Mouse (Mus musculus): ENCODE data around the gene Olfr1392. TPM values are rescaled to one million over a fixed set of nuclear protein-coding genes. Genes with fewer than 3 reads are reported as not detected.
A peak's percentile ranks its signal among the peaks of the same experiment; 100 is the strongest.

Olfr1392 gene
- polyA plus RNA-seq, 1 experiment = 0.17 TPM

DNA sequence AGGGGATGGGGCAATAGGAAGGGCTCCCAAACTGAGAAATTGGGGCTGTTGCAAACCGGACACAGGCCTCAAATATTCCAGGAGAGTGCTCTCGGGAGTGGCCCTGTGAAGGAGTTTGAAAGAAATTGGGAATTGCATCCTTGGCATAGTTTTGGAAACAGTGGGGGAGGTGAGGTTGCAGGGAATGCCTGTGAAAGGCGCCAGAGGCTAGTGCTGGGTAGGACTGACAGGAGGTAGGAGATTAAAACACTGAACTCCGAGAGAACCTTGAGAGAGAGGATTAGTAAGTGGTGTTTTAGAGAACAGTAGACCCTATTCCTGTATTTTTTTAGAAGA is 40.5 kb upstream of the Olfr1392 start:
- TF ChIP-seq CTCF (IDR thresholded peaks at IDR 0.05; ENCODE audit: extremely low read depth, insufficient read depth, low read length) = no peak
- no peak for TF ChIP-seq POLR2A (IDR thresholded peaks at IDR 0.05; ENCODE audit: extremely low read depth, insufficient read depth, low read length)
- H3K27ac ChIP-seq (ENCODE audit: insufficient read depth, low read length) = peak overlapping the region; percentile 82; the same call in 1 of the 2 replicates
- peaks cover 15% of the 10 kb centered on the region for H3K4me1 ChIP-seq (ENCODE audit: control insufficient read depth, insufficient read depth, low read length)
- H3K4me3 ChIP-seq (ENCODE audit: insufficient read depth, low read length) = peak overlapping the region; percentile 78

DNA sequence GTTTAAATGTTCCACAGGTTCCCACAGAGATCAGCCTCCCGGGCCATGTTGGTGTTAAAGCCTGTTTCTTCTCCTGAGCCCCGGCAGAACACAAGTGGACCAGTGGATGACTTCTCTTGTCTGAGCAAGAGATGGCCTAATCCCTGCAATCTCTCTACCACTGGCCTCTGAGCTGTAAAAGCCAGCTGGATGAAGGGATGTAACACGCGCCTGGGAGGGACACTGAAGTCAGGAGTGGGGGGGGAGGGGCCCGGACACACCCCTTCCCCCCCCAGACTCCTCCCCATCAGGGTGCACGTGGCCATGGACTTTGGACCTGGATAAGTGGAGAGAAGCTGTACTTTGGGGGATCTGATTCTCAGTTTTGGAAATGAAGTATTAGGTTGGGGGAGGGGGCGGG is 39.9 kb upstream of the Olfr1392 start:
- TF ChIP-seq CTCF (IDR thresholded peaks at IDR 0.05; ENCODE audit: extremely low read depth, insufficient read depth, low read length) (no peak), POLR2A (IDR thresholded peaks at IDR 0.05; ENCODE audit: extremely low read depth, insufficient read depth, low read length) (no peak)
- no peak overlapping the region; the same call in 1 of the 2 replicates for H3K4me3 ChIP-seq (ENCODE audit: insufficient read depth, low read length)
- no peak overlapping the region for H3K27ac ChIP-seq (ENCODE audit: insufficient read depth, low read length)
- H3K4me1 ChIP-seq (ENCODE audit: control insufficient read depth, insufficient read depth, low read length) = peaks cover 15% of the 10 kb centered on the region

DNA sequence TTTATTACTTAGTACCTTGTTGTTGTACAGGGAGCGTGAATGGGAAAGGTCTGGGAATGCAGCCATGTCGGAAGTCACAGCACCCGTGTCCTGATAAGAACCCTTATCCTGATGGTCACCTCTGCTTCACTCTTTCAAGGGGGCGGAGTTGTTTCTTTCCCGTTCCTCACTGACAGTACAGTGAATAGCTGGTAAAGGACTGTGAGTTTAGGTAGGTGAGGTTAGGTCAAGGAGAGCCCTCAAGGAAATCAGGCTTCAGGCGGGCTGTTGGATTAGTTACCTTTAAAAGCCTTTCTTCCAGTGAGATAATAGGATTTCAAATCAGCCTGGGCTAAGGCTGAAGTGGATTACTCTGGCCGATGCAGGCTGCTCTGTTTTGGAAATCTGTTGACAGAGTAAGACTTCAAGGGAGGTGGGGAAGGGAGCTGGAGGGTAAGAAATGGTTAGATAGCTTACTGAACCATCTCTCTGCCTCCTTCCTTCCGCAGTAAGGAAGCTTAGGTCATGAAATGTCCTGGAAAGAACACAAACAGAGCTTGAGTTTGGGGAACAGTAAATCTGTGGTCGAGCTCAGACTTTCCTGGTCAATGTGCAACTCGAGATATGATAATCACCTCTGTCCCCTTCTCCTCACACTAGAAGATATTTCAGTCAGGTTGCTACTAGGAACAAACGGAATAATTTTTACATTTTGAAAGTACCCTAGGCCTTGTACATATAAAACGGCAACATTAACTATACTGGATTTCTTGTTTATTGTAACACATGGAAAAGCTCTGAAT is 39.3 kb upstream of the Olfr1392 start:
- no peak for TF ChIP-seq CTCF (IDR thresholded peaks at IDR 0.05; ENCODE audit: extremely low read depth, insufficient read depth, low read length)
- no peak for TF ChIP-seq POLR2A (IDR thresholded peaks at IDR 0.05; ENCODE audit: extremely low read depth, insufficient read depth, low read length)
- Histone ChIP-seq H3K4me1 (ENCODE audit: control insufficient read depth, insufficient read depth, low read length) (peaks cover 15% of the 10 kb centered on the region), H3K4me3 (ENCODE audit: insufficient read depth, low read length) (no peak overlapping the region; the same call in 1 of the 2 replicates), H3K27ac (ENCODE audit: insufficient read depth, low read length) (peak overlapping the region; percentile 26; the same call in 1 of the 2 replicates)

DNA sequence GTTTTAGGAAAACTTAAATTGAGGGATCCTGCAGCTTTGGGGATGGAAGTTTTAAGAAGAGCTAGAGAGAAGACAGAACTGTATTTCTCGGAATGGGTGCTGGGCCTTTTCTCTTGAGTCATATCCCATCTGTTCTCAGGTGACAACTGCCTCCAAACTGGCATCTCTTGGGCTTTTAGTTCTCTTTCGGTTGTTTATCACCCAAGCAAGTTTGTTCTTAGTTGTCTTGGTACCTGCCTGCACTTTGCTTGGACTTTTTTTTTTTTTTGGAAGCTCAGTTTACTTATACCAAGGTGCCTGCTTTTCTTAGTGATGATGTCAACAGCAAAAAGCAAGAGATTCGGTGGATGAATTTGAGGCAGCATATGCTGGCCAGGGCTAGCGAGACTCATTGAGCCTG is 38.6 kb upstream of the Olfr1392 start:
- TF ChIP-seq POLR2A (IDR thresholded peaks at IDR 0.05; ENCODE audit: extremely low read depth, insufficient read depth, low read length) (no peak), CTCF (IDR thresholded peaks at IDR 0.05; ENCODE audit: extremely low read depth, insufficient read depth, low read length) (no peak)
- peaks cover 16% of the 10 kb centered on the region for H3K4me1 ChIP-seq (ENCODE audit: control insufficient read depth, insufficient read depth, low read length)

DNA sequence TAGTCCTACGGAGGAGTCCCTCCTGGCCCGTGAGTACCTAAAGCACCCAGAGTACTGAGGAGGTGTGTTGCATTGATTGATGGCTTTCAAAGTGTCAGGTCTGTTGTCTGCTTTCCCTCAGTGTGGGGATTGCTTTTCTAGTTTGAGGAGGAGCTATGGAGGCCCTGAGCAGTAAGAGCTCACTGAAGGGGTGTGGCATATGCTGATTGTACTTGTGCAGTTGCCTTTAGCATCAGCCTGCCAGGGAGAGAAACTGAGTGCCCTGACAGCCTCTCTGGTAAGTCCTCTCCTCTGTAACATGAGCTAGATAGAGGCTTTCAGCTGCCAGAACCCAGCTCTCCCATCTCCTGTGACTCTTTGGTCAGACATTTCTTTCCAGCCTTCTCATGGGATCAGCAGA is 37.8 kb upstream of the Olfr1392 start:
- H3K27ac ChIP-seq (ENCODE audit: insufficient read depth, low read length) = no peak overlapping the region
- no peak for TF ChIP-seq POLR2A (IDR thresholded peaks at IDR 0.05; ENCODE audit: extremely low read depth, insufficient read depth, low read length)
- TF ChIP-seq CTCF (IDR thresholded peaks at IDR 0.05; ENCODE audit: extremely low read depth, insufficient read depth, low read length) = no peak
- H3K4me1 ChIP-seq (ENCODE audit: control insufficient read depth, insufficient read depth, low read length) = peaks cover 17% of the 10 kb centered on the region
- no peak overlapping the region for H3K4me3 ChIP-seq (ENCODE audit: insufficient read depth, low read length)

More for the DNA sequence above, 38.6 kb upstream of the Olfr1392 start:
- no peak overlapping the region for H3K27ac ChIP-seq (ENCODE audit: insufficient read depth, low read length)
- H3K4me3 ChIP-seq (ENCODE audit: insufficient read depth, low read length) = no peak overlapping the region

DNA sequence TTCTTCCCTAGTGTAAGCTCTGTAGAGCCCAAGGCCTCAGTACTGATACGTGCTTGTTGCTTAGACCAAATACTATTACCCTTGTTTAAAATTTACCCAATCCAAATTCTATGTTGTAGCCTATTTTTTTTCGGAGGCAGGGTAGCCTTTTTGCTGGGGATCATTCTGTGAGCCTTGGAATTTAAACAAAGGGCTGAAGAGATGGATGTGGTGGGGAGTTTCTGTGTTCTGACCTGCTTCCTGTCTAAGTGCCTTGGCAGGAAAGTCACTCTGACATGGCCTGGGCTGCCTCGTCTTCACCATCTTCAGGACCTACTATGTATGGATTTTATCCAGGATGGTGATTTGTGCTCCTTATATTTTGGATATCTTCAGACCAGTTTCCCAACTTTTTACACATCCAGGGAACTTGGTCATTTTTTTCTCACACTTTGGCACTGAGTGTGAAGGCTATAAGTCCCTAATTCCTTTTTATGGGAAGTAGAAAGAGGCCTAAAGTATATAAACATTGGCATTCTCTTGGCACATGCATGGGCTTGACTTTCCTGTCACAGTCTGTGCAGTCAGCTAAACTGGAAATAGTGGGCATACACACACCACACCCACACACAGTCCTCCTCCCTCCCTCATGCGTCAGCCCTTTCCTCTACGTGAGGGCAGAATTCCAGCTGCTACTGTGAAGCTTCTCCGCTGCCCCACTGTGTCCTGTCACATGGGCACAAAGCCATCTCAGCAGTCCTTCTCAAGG is 36.7 kb upstream of the Olfr1392 start:
- Histone ChIP-seq H3K4me1 (ENCODE audit: control insufficient read depth, insufficient read depth, low read length) (peaks cover 17% of the 10 kb centered on the region), H3K27ac (ENCODE audit: insufficient read depth, low read length) (peak overlapping the region; percentile 60; the same call in 1 of the 2 replicates), H3K4me3 (ENCODE audit: insufficient read depth, low read length) (no peak overlapping the region)
- TF ChIP-seq POLR2A (IDR thresholded peaks at IDR 0.05; ENCODE audit: extremely low read depth, insufficient read depth, low read length) (no peak), CTCF (IDR thresholded peaks at IDR 0.05; ENCODE audit: extremely low read depth, insufficient read depth, low read length) (no peak)

DNA sequence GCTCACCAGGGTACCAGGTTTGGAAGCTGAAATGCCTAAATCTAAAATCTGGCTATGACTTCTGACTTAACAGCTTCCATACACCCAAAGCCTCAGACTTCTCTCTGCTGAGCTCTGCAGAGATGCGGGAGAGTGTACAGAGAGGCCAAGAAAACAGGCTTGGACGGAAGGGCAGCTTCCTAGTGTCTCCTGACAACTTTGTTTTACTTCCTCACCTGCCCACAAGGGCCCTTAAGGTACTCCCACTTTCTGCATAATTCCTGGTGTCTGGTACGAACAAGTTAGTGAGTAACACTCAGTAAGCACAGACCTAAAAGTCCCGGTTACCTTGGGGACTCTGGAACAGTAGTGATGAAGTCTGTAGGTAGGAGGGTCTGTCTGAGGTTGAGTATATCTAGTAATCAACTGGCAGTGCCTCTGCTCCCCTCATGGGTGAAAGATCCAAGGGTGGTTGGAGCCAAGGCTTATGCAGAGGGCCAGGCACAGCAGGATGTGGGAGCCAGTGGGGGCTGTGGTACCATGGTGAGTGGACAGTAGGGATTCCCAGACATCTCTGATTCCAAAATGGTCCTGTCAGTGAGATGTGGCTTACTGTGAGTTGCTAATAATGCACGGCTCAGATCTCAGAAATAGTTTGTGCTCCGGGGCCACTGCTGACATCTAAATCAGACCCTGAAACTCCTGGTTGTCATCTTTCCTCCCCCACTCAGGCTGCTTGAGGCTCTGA is 35.9 kb upstream of the Olfr1392 start:
- Histone ChIP-seq H3K4me3 (ENCODE audit: insufficient read depth, low read length) (no peak overlapping the region), H3K4me1 (ENCODE audit: control insufficient read depth, insufficient read depth, low read length) (peaks cover 17% of the 10 kb centered on the region), H3K27ac (ENCODE audit: insufficient read depth, low read length) (peak overlapping the region; percentile 60)
- TF ChIP-seq CTCF (IDR thresholded peaks at IDR 0.05; ENCODE audit: extremely low read depth, insufficient read depth, low read length) = no peak
- no peak for TF ChIP-seq POLR2A (IDR thresholded peaks at IDR 0.05; ENCODE audit: extremely low read depth, insufficient read depth, low read length)

DNA sequence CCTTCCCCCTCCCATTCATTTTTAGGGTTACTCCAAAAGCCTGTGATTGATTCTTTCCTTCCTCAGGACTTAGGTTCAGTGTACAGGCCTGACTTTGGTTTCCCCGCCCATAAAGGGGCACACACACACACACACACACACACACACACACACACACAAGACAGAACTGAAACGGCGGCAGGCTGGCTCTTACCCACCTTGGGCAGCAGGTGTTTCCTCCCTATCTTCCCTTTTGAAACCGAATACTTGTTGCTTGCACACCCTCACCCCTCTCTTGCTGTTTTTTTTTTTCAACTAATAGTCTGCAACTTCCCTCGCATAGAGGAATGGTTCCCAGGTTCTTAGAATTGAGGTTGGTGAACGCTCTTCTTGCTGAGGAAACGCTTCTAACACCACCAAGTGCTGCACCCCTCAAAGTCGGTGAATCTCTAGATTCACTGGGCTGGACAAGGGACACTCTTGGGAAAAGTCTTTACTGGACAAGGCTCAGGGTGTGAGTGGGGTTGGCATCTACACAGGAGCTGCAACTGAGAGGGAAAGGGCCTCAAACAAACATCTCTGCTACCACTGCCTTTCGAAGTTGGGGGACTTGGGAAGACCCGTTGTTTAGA is 35.2 kb upstream of the Olfr1392 start:
- TF ChIP-seq POLR2A (IDR thresholded peaks at IDR 0.05; ENCODE audit: extremely low read depth, insufficient read depth, low read length) = no peak
- no peak for TF ChIP-seq CTCF (IDR thresholded peaks at IDR 0.05; ENCODE audit: extremely low read depth, insufficient read depth, low read length)
- Histone ChIP-seq H3K27ac (ENCODE audit: insufficient read depth, low read length) (peak overlapping the region; percentile 60; the same call in 1 of the 2 replicates), H3K4me3 (ENCODE audit: insufficient read depth, low read length) (peak overlapping the region; percentile 45), H3K4me1 (ENCODE audit: control insufficient read depth, insufficient read depth, low read length) (peaks cover 17% of the 10 kb centered on the region)
